Mouse (Mus musculus) urinary bladder, postnatal 36 days (tissue): ENCODE data around the gene Snx33.
"Not testable (repeated sequence)": the region's sequence is repeated elsewhere in the genome, so short reads cannot be mapped to it uniquely, and the experiment has no call there.

Experiments
- DNase-seq, 2 experiments: peaks; one replicate each; pipeline ENCODE4 v3.0.0; 2022; ENCODE audit warnings: low spot score in 2 of 2, mixed read lengths in 1 of 2

Snx33 gene

GRCm38 (mm10) chr9:56928041-56928811 lies at the start of gene Snx33:
Gene Snx33, minus strand, starts transcription at chr9:56928371.
- DNase-seq = peak; percentile 94 to 95

DNA sequence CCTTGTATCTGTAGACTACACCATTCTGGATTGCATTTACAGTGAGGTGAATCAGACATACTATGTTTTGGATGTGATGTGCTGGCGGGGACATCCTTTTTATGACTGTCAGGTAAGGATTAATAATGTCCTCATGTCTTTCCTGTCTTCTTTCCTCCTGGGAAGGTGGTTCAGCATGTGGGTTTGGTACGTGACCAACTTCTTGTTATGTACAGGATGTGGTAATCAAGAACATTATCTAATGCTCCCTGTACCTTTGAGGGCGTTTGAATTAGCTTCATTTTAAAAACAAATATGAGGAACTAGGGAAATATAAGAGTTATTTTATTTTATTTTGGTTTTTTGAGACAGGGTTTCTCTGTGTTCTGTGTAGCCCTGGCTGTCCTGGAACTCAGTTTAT lies 47.0 kb upstream of the Snx33 start:
- no peak for DNase-seq

DNA sequence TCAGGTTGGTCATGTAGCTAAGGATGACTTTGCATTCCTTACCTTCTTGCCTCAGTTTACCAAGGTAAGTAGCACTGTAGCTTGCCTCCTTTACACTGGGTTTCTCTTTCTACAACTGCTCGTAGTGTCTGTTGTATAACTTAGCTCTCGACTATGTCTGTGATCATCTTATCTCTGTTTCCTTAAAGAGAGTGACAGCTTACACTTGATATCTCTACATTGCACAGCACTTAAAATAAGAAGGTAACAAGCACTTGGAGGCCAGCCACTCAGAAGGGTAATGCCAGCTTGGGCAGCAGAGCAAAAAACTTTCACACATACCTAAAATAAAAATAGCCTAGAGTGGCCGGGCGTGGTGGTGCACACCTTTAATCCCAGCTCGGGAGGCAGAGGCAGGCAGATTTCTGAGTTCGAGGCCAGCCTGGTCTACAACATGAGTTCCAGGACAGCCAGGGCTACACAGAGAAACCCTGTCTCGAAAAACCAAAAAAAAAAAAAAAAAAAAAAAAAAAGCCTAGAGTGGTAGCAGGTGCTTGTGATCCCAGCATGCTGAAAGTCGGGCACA lies 45.9 kb upstream of the Snx33 start:
- DNase-seq = no peak

- no peak for DNase-seq
Observed at GRCm38 (mm10) chr9:56970158-56970557, 42.0 kb upstream of the Snx33 start.

DNA sequence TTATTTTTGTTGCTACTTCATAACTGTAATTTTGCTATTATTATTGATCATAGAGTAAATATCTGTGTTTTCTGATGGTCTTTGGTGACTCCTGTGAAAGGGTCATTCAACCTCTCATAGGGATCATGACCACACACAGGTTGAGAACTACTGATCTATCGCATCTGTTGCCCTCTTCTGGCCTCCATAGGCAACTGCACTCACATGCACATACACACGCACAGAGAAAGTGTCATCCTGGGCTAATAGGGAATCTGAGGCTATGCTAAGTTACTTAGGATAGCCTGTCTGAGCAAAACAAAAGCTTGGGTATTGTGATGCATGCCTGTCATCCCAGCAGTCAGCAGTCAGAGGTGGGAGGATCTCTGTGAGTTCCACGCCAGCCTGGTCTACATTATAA lies 33.4 kb upstream of the Snx33 start:
- no peak for DNase-seq

DNA sequence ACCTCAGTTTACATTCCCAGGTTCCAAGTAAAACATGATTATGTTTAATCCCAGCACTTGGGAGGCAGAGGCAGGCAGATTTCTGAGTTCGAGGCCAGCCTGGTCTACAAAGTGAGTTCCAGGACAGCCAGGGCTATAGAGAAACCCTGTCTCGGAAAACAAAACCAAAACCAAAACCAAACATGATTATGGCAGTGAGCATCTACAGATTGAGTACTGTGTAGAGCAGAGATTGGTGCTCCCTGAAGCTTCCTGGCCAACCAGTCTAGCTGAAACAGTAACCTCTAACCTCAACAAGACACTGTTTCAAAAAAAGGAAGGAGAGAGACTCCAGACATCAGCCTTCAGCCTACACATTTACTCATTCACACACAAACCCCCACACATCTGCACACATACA lies 30.5 kb upstream of the Snx33 start:
- DNase-seq = no peak

- no peak for DNase-seq
Observed at GRCm38 (mm10) chr9:56956966-56957675, 28.9 kb upstream of the Snx33 start.

GRCm38 (mm10) chr9:56953562-56953961 lies 25.4 kb upstream of the Snx33 start:
- no peak for DNase-seq

GRCm38 (mm10) chr9:56950414-56951400 lies 22.5 kb upstream of the Snx33 start, which contains the start of gene Snupn:
Gene Snupn, plus strand, starts transcription at chr9:56950878.
- DNase-seq = peak; percentile 92 to 98

DNA sequence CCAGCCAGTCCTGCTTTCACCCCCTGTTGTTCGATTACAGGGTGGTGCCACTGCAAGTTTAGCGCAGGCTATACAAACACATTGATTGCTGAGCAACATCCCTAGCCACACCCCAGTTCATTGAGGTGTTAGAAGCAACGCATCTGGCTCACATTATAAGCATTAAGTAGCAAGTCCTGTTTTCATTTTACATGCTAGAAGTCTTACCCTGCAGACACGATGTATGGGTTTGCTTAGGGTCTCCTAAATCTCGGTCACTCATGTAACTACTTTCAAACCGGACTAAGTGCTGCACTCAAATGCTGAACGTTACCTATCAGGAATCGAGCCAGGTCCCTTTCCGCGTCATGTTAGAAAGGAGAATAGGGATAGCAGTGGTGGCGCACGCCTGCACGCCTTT lies 21.6 kb upstream of the Snx33 start:
- DNase-seq = no peak

DNA sequence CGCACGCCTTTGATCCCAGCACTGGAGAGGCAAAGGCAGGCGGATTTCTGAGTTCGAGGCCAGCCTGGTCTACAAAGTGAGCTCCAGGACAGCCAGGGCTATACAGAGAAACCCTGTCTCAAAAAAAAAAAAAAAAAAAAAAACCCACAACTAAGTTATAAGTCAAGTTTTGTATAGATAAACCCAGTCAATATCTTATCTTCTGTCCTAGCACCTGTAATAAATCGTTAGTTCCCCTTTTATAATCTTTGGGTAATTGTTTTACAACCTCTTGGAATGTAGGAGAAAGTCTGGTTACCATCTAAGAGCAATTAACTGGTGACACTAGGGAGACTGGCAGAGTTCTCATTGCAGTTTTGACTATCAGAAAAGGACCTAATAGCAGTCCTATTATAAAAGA lies 20.5 kb upstream of the Snx33 start:
- not testable (repeated sequence) for DNase-seq

GRCm38 (mm10) chr9:56947481-56947880 lies 19.3 kb upstream of the Snx33 start:
- peak in 1 of 2 experiments; percentile 10 for DNase-seq

DNA sequence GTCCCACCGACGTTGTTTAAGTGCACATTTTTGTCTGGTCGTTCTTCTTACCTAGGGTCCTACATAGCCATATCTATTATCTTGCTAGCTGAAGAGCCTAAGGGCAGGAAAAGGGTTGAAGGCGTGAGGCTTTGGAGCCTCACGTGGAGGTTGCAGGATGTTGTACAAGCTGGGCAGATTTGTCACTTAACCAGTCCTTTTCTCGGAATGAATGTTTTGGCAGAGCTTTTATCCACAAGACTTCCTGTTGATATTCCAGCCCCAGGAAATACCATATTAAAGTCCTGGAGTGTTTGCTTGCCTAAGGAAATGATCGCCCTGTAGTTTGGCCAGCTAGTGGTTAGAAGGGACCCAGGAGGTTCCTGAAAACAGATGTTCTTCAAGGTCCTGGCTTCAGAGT lies 10.2 kb upstream of the Snx33 start:
- no peak for DNase-seq

GRCm38 (mm10) chr9:56937223-56938160 lies 9.3 kb upstream of the Snx33 start, which contains the start of gene Imp3:
Gene Imp3, plus strand, starts transcription at chr9:56937475.
- DNase-seq = peak; percentile 84 to 89

DNA sequence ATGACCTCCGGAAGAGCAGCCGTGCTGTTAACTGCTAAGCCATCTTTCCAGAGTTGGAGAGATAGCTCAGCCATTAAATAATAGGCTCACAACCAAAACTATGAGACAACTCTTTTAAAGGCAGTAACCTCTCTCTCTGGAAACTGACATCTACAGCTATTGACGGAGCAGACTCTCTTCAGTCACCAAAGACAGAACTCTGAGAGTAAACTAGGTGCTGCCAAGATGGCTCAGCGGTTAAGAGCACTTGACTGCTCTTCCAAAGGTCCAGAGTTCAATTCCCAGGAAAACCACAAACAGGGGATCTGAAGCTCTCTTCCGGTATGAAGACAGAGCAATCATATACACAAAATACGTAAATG lies 8.7 kb upstream of the Snx33 start:
- DNase-seq = no peak

DNA sequence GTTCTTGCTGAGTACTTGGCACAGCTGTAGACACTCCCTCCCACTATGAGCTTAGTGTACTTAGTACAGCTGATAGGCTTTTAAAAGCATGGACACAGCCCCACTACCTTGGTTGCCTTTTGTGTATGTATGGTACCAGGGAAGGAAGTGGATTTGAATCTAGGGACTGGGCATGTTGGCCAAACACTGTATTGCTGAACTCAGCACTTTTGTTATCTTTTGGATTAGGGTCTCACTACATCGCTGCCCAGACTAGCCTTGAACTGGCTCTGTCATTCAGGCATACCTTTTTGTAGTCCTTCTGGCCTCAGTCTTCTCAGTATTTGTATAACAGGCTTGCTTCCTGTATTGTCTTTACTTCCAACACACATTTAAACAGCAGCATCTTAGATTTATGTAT lies 2.4 kb upstream of the Snx33 start:
- DNase-seq = no peak

DNA sequence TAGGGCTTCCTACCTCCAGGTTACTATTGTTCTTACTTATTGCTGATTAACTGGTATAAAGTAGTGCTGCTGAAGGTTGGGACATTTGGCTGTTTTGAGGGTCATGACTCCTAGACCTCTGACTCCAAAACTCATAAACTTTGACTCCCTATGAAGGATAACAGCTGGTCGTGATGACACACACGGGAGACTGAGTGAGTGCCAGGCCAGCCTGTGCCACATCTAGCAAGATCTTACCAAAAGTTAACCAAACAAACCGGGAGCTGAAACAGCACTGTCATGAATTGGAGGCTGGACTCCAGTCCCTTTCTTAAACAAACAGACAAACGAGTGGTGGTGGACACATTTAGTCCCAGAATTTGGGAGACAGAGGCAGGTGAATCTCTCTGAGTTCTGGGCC lies 1.3 kb upstream of the Snx33 start:
- no peak for DNase-seq

GRCm38 (mm10) chr9:56927191-56928012 lies 769 bp downstream of the Snx33 start:
- DNase-seq = peak in 1 of 2 experiments; percentile 67

- DNase-seq = no peak
Observed at GRCm38 (mm10) chr9:56926387-56926786, 1.8 kb downstream of the Snx33 start.

DNA sequence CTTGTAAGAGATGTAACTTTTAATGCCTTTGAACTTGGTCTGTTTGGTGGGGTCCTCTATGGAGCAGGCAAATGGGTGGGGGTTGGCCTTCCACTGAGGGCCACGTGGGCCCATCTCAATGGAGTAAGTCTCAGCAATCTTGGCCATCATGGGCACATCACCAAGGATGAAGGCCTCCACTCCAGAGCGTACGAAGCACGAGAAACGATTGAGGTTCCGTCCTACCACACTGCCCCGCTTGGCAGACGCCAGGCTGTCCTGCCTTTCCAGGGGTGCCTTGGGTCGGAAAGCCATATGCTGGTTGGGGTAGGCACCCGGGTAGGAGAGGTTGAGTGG lies 2.2 kb downstream of the Snx33 start:
- DNase-seq = no peak
